Mouse (Mus musculus): ENCODE results near the gene Ifi27. TPM values are rescaled to one million over a fixed set of nuclear protein-coding genes. Genes with fewer than 3 reads are reported as not detected.
"Not testable (repeated sequence)": the region's sequence is repeated elsewhere in the genome, so short reads cannot be mapped to it uniquely, and the experiment has no call there.

Ifi27 gene
- polyA plus RNA-seq, 1 experiment from 2014 or later = 8.4 TPM

DNA sequence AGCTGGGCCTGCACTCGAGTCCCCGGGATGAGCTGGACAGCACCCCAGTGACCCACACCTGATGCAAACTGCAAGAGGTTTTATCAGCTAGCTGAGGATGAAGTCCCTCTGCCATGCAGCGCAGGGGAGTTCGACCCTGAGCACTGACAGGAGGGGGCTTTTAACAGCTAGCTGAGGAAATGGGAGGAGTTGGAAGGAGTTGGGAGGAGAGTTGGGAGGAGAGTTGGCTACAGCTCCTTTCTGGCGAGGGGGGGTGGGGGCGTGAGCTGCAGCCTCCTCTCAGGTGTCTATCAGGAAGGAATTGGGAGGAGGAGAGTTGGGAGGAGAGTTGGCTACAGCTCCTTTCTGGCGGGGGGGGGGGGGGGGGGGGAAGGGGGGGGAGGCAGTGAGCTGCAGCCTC, 10.2 kb downstream of the Ifi27 start:
- H3K27ac ChIP-seq (ENCODE audit: low read length); H3K4me1 ChIP-seq (replicated peaks; ENCODE audit: control insufficient read depth, insufficient read depth, low read length); ATAC-seq; H3K4me3 ChIP-seq (replicated peaks; ENCODE audit: low read length); H3K4me2 ChIP-seq (ENCODE audit: low read length); H3K36me3 ChIP-seq (ENCODE audit: control insufficient read depth, insufficient read depth); H3K9ac ChIP-seq (replicated peaks; ENCODE audit: low read depth, low read length); H3K27me3 ChIP-seq (replicated peaks; ENCODE audit: control insufficient read depth, insufficient read depth, low read length); H3K9me3 ChIP-seq (ENCODE audit: control insufficient read depth, low read length): not testable (repeated sequence)
- WGBS = 49% methylated on average over 6 of the region's 7 CpGs

DNA sequence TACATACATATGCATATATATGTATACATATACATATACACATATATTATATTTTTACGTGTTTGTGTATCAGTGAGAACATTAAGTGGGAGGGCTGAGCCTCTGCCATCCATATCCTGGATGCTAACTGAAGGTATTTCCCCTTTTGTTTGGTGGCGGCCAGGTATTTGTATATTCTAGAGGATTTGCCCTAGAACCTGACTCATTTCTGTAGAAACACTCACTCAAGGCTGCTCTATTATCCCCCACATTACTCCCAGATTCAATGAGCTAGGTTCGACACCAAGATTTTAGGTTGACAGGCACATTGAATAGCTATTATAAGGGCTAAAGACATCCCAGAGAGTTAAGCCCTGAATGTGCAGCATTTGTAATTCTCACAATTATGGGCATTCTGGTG, 11.0 kb downstream of the Ifi27 start:
- Histone ChIP-seq H3K9ac (replicated peaks; ENCODE audit: low read depth, low read length) (no peak overlapping the region), H3K27ac (ENCODE audit: low read length) (no peak overlapping the region), H3K27me3 (replicated peaks; ENCODE audit: control insufficient read depth, insufficient read depth, low read length) (no peaks in the 10 kb centered on the region), H3K9me3 (ENCODE audit: control insufficient read depth, low read length) (no peaks in the 10 kb centered on the region), H3K4me2 (ENCODE audit: low read length) (no peak overlapping the region), H3K4me1 (replicated peaks; ENCODE audit: control insufficient read depth, insufficient read depth, low read length) (no peaks in the 10 kb centered on the region), H3K4me3 (replicated peaks; ENCODE audit: low read length) (no peak overlapping the region), H3K36me3 (ENCODE audit: control insufficient read depth, insufficient read depth) (no peaks in the 10 kb centered on the region)
- no peak for ATAC-seq
- WGBS = 57% methylated on average over 3 of the region's 3 CpGs

DNA sequence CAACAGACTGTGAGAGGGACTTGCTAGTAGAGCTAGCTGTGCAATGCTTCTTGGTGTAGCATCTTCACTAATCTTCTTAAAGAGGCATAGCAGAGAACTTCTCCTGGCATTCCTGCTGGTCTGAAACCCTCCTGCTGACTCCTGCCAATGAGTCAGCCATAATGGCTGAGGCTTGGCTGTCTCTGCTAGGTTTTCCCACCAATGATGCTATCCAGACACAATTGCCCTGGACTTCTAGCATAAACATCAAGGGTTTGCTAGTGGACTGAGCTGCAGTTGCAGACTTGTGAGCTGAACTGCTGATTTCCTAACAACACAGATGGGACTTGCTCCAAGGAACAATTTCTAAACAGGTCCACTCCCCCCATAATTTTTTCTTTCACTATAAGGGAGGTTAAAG, 19.4 kb downstream of the Ifi27 start:
- Histone ChIP-seq H3K9me3 (ENCODE audit: control insufficient read depth, low read length) (no peaks in the 10 kb centered on the region), H3K27ac (ENCODE audit: low read length) (no peak overlapping the region), H3K4me2 (ENCODE audit: low read length) (no peak overlapping the region), H3K4me3 (replicated peaks; ENCODE audit: low read length) (no peak overlapping the region), H3K27me3 (replicated peaks; ENCODE audit: control insufficient read depth, insufficient read depth, low read length) (no peaks in the 10 kb centered on the region), H3K9ac (replicated peaks; ENCODE audit: low read depth, low read length) (no peak overlapping the region), H3K36me3 (ENCODE audit: control insufficient read depth, insufficient read depth) (no peaks in the 10 kb centered on the region), H3K4me1 (replicated peaks; ENCODE audit: control insufficient read depth, insufficient read depth, low read length) (no peaks in the 10 kb centered on the region)
- ATAC-seq = no peak

GRCm38 (mm10) chr12:103456727-103457126, 22.7 kb downstream of the Ifi27 start:
- H3K36me3 ChIP-seq (ENCODE audit: control insufficient read depth, insufficient read depth); H3K27ac ChIP-seq (ENCODE audit: low read length); H3K4me3 ChIP-seq (replicated peaks; ENCODE audit: low read length); H3K27me3 ChIP-seq (replicated peaks; ENCODE audit: control insufficient read depth, insufficient read depth, low read length); H3K4me1 ChIP-seq (replicated peaks; ENCODE audit: control insufficient read depth, insufficient read depth, low read length); H3K9ac ChIP-seq (replicated peaks; ENCODE audit: low read depth, low read length); ATAC-seq; H3K4me2 ChIP-seq (ENCODE audit: low read length); H3K9me3 ChIP-seq (ENCODE audit: control insufficient read depth, low read length): not testable (repeated sequence)
- no CpG with 5 or more reads among the region's 1 CpGs for WGBS

DNA sequence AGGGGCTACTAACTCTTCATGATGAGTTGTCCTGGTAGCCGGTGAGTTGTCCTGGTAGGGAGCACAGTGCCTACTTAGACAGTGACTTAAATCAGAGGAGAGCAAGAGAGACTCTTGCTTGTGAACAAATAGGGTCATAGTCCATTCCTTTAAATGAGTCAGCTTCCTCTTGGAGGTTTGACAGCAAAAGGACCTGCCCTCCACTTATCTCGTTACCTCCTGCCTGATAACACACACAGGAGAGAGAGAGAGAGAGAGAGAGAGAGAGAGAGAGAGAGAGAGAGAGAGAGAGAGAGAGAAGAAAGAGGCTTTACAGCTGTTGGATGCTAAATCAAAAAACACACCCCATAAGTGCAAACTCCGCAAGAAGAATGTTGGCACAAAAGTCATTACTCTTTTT, 23.1 kb downstream of the Ifi27 start, which contains the start of gene Ifi27l2b:
TSS of gene Ifi27l2b (minus strand) at position 84 of the 400 bp plus-strand sequence.
- no peaks in the 10 kb centered on the region for H3K36me3 ChIP-seq (ENCODE audit: control insufficient read depth, insufficient read depth)
- H3K4me2 ChIP-seq (ENCODE audit: low read length) = no peak within 1 kb of the TSS
- H3K9me3 ChIP-seq (ENCODE audit: control insufficient read depth, low read length) = no peaks in the 10 kb centered on the region
- H3K4me3 ChIP-seq (replicated peaks; ENCODE audit: low read length) = no peak within 1 kb of the TSS
- ATAC-seq = no peak
- no peak within 1 kb of the TSS for H3K27ac ChIP-seq (ENCODE audit: low read length)
- no peaks in the 10 kb centered on the region for H3K4me1 ChIP-seq (replicated peaks; ENCODE audit: control insufficient read depth, insufficient read depth, low read length)
- H3K9ac ChIP-seq (replicated peaks; ENCODE audit: low read depth, low read length) = no peak within 1 kb of the TSS
- WGBS = 75% methylated on average over 3 of the region's 3 CpGs
- H3K27me3 ChIP-seq (replicated peaks; ENCODE audit: control insufficient read depth, insufficient read depth, low read length) = no peaks in the 10 kb centered on the region

DNA sequence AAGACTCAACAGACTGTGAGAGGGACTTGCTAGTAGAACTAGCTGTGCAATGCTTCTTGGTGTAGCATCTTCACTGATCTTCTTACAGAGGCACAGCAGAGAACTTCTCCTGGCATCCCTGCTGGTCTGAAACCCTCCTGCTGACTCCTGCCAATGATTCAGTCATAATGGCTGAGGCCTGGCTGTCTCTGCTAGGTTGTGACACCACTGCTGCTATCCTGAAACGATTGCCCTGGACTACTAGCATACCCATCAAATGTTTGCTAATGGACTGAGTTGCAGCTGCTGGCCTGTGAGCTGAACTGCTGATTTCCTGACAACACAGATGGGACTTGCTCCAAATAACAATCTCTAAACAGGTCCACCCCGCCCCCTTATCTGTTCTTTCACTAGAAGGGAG, 40.5 kb downstream of the Ifi27 start:
- Histone ChIP-seq H3K27me3 (replicated peaks; ENCODE audit: control insufficient read depth, insufficient read depth, low read length) (no peaks in the 10 kb centered on the region), H3K9ac (replicated peaks; ENCODE audit: low read depth, low read length) (no peak overlapping the region), H3K36me3 (ENCODE audit: control insufficient read depth, insufficient read depth) (no peaks in the 10 kb centered on the region), H3K4me3 (replicated peaks; ENCODE audit: low read length) (no peak overlapping the region), H3K4me2 (ENCODE audit: low read length) (no peak overlapping the region), H3K27ac (ENCODE audit: low read length) (no peak overlapping the region), H3K4me1 (replicated peaks; ENCODE audit: control insufficient read depth, insufficient read depth, low read length) (no peaks in the 10 kb centered on the region), H3K9me3 (ENCODE audit: control insufficient read depth, low read length) (no peaks in the 10 kb centered on the region)
- WGBS = 55% methylated on average over 2 of the region's 2 CpGs
- no peak for ATAC-seq

DNA sequence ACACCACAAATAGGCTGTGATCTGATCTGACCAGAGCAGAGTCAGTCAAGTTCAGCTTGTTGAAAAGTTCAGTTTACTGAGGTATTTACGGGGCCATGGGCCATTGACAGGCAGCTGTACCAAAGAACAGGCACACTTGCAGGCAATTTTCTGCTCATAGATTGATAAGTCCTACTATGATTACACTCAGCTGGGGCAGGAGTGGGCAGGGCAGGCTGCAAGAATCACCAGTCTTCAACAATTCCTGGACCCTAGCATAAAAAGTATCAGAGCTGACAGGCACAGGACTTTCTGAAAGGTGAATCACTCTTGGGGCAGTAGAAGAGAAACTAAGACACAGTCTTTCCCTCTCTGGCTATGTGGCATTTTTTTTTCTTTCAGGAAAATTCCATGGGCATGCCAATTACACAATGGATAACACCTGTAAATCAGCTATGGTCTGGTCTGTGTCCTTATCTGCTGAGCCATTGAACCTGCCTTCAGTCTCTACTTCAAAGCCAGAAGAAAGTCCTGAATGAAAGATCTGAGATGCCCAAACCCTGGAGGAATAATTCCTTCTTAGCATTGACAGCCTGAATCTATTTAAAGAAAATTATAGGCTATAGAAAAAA, 42.9 kb downstream of the Ifi27 start:
- no peaks in the 10 kb centered on the region for H3K27me3 ChIP-seq (replicated peaks; ENCODE audit: control insufficient read depth, insufficient read depth, low read length)
- H3K4me1 ChIP-seq (replicated peaks; ENCODE audit: control insufficient read depth, insufficient read depth, low read length) = no peaks in the 10 kb centered on the region
- H3K9me3 ChIP-seq (ENCODE audit: control insufficient read depth, low read length) = no peaks in the 10 kb centered on the region
- H3K9ac ChIP-seq (replicated peaks; ENCODE audit: low read depth, low read length) = no peak overlapping the region
- WGBS = 81% methylated on average over 1 of the region's 1 CpGs
- ATAC-seq = no peak
- no peak overlapping the region for H3K4me2 ChIP-seq (ENCODE audit: low read length)
- H3K4me3 ChIP-seq (replicated peaks; ENCODE audit: low read length) = no peak overlapping the region
- H3K27ac ChIP-seq (ENCODE audit: low read length) = no peak overlapping the region
- no peaks in the 10 kb centered on the region for H3K36me3 ChIP-seq (ENCODE audit: control insufficient read depth, insufficient read depth)

GRCm38 (mm10) chr12:103477461-103478015, 43.5 kb downstream of the Ifi27 start:
- Histone ChIP-seq H3K27ac (ENCODE audit: low read length) (no peak overlapping the region), H3K4me2 (ENCODE audit: low read length) (no peak overlapping the region), H3K9me3 (ENCODE audit: control insufficient read depth, low read length) (no peaks in the 10 kb centered on the region), H3K27me3 (replicated peaks; ENCODE audit: control insufficient read depth, insufficient read depth, low read length) (no peaks in the 10 kb centered on the region), H3K36me3 (ENCODE audit: control insufficient read depth, insufficient read depth) (no peaks in the 10 kb centered on the region), H3K9ac (replicated peaks; ENCODE audit: low read depth, low read length) (no peak overlapping the region), H3K4me1 (replicated peaks; ENCODE audit: control insufficient read depth, insufficient read depth, low read length) (no peaks in the 10 kb centered on the region), H3K4me3 (replicated peaks; ENCODE audit: low read length) (no peak overlapping the region)
- 75% methylated on average over 7 of the region's 7 CpGs for WGBS
- no peak for ATAC-seq

GRCm38 (mm10) chr12:103481671-103482070, 47.7 kb downstream of the Ifi27 start:
- WGBS = 74% methylated on average over 5 of the region's 5 CpGs
- no peak for ATAC-seq
- H3K4me2 ChIP-seq (ENCODE audit: low read length) = no peak overlapping the region

GRCm38 (mm10) chr12:103482781-103483180, 48.8 kb downstream of the Ifi27 start:
- ATAC-seq = no peak
- 81% methylated on average over 2 of the region's 2 CpGs for WGBS

More at GRCm38 (mm10) chr12:103481671-103482070, 47.7 kb downstream of the Ifi27 start:
- H3K9me3 ChIP-seq (ENCODE audit: control insufficient read depth, low read length) = no peaks in the 10 kb centered on the region
- no peak overlapping the region for H3K9ac ChIP-seq (replicated peaks; ENCODE audit: low read depth, low read length)
- H3K4me3 ChIP-seq (replicated peaks; ENCODE audit: low read length) = no peak overlapping the region
- no peaks in the 10 kb centered on the region for H3K36me3 ChIP-seq (ENCODE audit: control insufficient read depth, insufficient read depth)
- no peaks in the 10 kb centered on the region for H3K4me1 ChIP-seq (replicated peaks; ENCODE audit: control insufficient read depth, insufficient read depth, low read length)
- no peak overlapping the region for H3K27ac ChIP-seq (ENCODE audit: low read length)
- H3K27me3 ChIP-seq (replicated peaks; ENCODE audit: control insufficient read depth, insufficient read depth, low read length) = no peaks in the 10 kb centered on the region

More at GRCm38 (mm10) chr12:103482781-103483180, 48.8 kb downstream of the Ifi27 start:
- Histone ChIP-seq H3K4me2 (ENCODE audit: low read length) (no peak overlapping the region), H3K27me3 (replicated peaks; ENCODE audit: control insufficient read depth, insufficient read depth, low read length) (no peaks in the 10 kb centered on the region), H3K9ac (replicated peaks; ENCODE audit: low read depth, low read length) (no peak overlapping the region), H3K36me3 (ENCODE audit: control insufficient read depth, insufficient read depth) (no peaks in the 10 kb centered on the region), H3K27ac (ENCODE audit: low read length) (no peak overlapping the region), H3K9me3 (ENCODE audit: control insufficient read depth, low read length) (no peaks in the 10 kb centered on the region), H3K4me3 (replicated peaks; ENCODE audit: low read length) (no peak overlapping the region), H3K4me1 (replicated peaks; ENCODE audit: control insufficient read depth, insufficient read depth, low read length) (no peaks in the 10 kb centered on the region)

Data from forebrain, embryonic 16.5 days (tissue).